7 mouse cellular contexts compared by ENCODE assay signal in genomic region chr4:27965046-27965681, GRCm38 (mm10).
DNase-seq lines count a peak whose midpoint lies in the region; ATAC-seq lines count a peak whose summit lies in the region.

No protein-coding gene starts in this region.

- no peak overlapping the region for H3K27ac ChIP-seq in embryonic facial prominence, embryonic 14.5 days (replicated peaks; ENCODE audit: low read depth, low read length)

- peak; percentile 32 to 70 for DNase-seq in layer of hippocampus, adult 18-20 months (ENCODE audit: low spot score in 2 of 2)
- no peak for DNase-seq in layer of hippocampus, postnatal 36 days
- DNase-seq in embryonic facial prominence, embryonic 14.5 days (ENCODE audit: low spot score) = peak; percentile 75
- peak; percentile 8 for DNase-seq in kidney, postnatal 14 days
- peak; percentile 39 for DNase-seq in right cerebral cortex, postnatal 14 days
- DNase-seq in thymus, postnatal 10 days (ENCODE audit: low spot score in 2 of 2) = no peak
- DNase-seq in MN1 (ENCODE audit: low spot score) = no peak

- no peak overlapping the region for H3K4me3 ChIP-seq in embryonic facial prominence, embryonic 14.5 days (ENCODE audit: low read depth, low read length)

- no peaks in the 10 kb centered on the region for H3K4me1 ChIP-seq in embryonic facial prominence, embryonic 14.5 days (ENCODE audit: control insufficient read depth, insufficient read depth, low read length)

- no peaks in the 10 kb centered on the region for H3K9me3 ChIP-seq in embryonic facial prominence, embryonic 14.5 days (ENCODE audit: control insufficient read depth, low read length)

- ATAC-seq in embryonic facial prominence, embryonic 14.5 days (ENCODE audit: low read depth) = no peak

- H3K27me3 ChIP-seq in embryonic facial prominence, embryonic 14.5 days (replicated peaks; ENCODE audit: control insufficient read depth, insufficient read depth, low read length) = no peaks in the 10 kb centered on the region

- H3K36me3 ChIP-seq in embryonic facial prominence, embryonic 14.5 days (ENCODE audit: control insufficient read depth, insufficient read depth, low read length) = no peaks in the 10 kb centered on the region

- H3K9ac ChIP-seq in embryonic facial prominence, embryonic 14.5 days (ENCODE audit: low read depth, low read length) = no peak overlapping the region

- peak overlapping the region; percentile 24; the same call in 1 of the 2 replicates for H3K4me2 ChIP-seq in embryonic facial prominence, embryonic 14.5 days (ENCODE audit: low read depth, low read length)

- WGBS in embryonic facial prominence, embryonic 14.5 days = 28% methylated on average over 7 of the region's 7 CpGs

Comparison
In these comparisons a context has a peak if more than half of its experiments do, and no peak if none do; other contexts are left out.
1. DNase-seq: peak in layer of hippocampus, adult 18-20 months (2 of 2), embryonic facial prominence, embryonic 14.5 days (single experiment), kidney, postnatal 14 days (single experiment) and right cerebral cortex, postnatal 14 days (single experiment); none in layer of hippocampus, postnatal 36 days (0 of 2), thymus, postnatal 10 days (0 of 2) and MN1 (single experiment).